Mouse (Mus musculus) liver, adult (tissue): ENCODE results near the gene Galntl6.

Source experiments
- GATA4 ChIP-seq: IDR thresholded peaks from 2 replicates; pipeline ENCODE4 v1.6.1; 2014; ENCODE audit warnings: mild to moderate bottlenecking, low read length; ENCODE audit not compliant: insufficient replicate concordance

The Galntl6 gene

GRCm38 (mm10) chr8:57966676-57967075 is 945.8 kb downstream of the Galntl6 start:
- TF ChIP-seq GATA4: no peak

- no peak for TF ChIP-seq GATA4
These were observed 946.9 kb downstream of the Galntl6 start for GRCm38 (mm10) chr8:57965508-57965907.

- no peak for TF ChIP-seq GATA4
These were observed 949.9 kb downstream of the Galntl6 start for GRCm38 (mm10) chr8:57962286-57963110.

GRCm38 (mm10) chr8:57959136-57959535 is 953.3 kb downstream of the Galntl6 start:
- TF ChIP-seq GATA4: no peak

GRCm38 (mm10) chr8:57958121-57958901 is 954.1 kb downstream of the Galntl6 start:
- no peak for TF ChIP-seq GATA4

- TF ChIP-seq GATA4: no peak
These were observed 956.9 kb downstream of the Galntl6 start for GRCm38 (mm10) chr8:57955501-57955900.

GRCm38 (mm10) chr8:57941113-57941512 is 971.3 kb downstream of the Galntl6 start:
- TF ChIP-seq GATA4: no peak

- no peak for TF ChIP-seq GATA4
These were observed 972.5 kb downstream of the Galntl6 start for GRCm38 (mm10) chr8:57939856-57940420.

GRCm38 (mm10) chr8:57939177-57939855 is 973.1 kb downstream of the Galntl6 start:
- no peak for TF ChIP-seq GATA4

- no peak for TF ChIP-seq GATA4
These were observed 985.4 kb downstream of the Galntl6 start for GRCm38 (mm10) chr8:57927074-57927473.

- TF ChIP-seq GATA4: no peak
These were observed 988.9 kb downstream of the Galntl6 start for GRCm38 (mm10) chr8:57923556-57923955.

- no peak for TF ChIP-seq GATA4
These were observed 989.3 kb downstream of the Galntl6 start for GRCm38 (mm10) chr8:57923130-57923529.

GRCm38 (mm10) chr8:57922214-57923070 is 990.0 kb downstream of the Galntl6 start:
- no peak for TF ChIP-seq GATA4

- no peak for TF ChIP-seq GATA4
These were observed 992.0 kb downstream of the Galntl6 start for GRCm38 (mm10) chr8:57920326-57920903.
